Mouse (Mus musculus) midbrain, embryonic 10.5 days (tissue): ENCODE data around the gene Cep95. TPM values are rescaled to one million over a fixed set of nuclear protein-coding genes. Genes with fewer than 3 reads are reported as not detected.

Source experiments
- DNase-seq: peaks from one replicate; pipeline ENCODE4 v3.0.0-alpha.2; 2017; ENCODE audit warnings: low spot score
- H3K27ac ChIP-seq: fragments of 300-500 bp; sonication (generic); replicated peaks from 2 replicates; pipeline ENCODE4 v1.5.1; 2016; ENCODE audit warnings: mild to moderate bottlenecking
- H3K27me3 ChIP-seq: fragments of 300-500 bp; sonication (generic); 2 replicates; pipeline ENCODE4 v1.6.1; 2016; ENCODE audit warnings: low read depth, mild to moderate bottlenecking; ENCODE audit not compliant: poor library complexity, severe bottlenecking
- H3K36me3 ChIP-seq: fragments of 300-500 bp; sonication (generic); 2 replicates; pipeline ENCODE4 v1.6.1; 2016; ENCODE audit warnings: mild to moderate bottlenecking, moderate library complexity
- H3K4me1 ChIP-seq: fragments of 300-500 bp; sonication (generic); 2 replicates; pipeline ENCODE4 v1.6.1; 2016
- H3K4me3 ChIP-seq: fragments of 300-500 bp; sonication (generic); 2 replicates; pipeline ENCODE4 v1.5.1; 2016; ENCODE audit warnings: mild to moderate bottlenecking, moderate library complexity
- H3K9me3 ChIP-seq: fragments of 300-500 bp; sonication (generic); replicated peaks from 2 replicates; pipeline ENCODE4 v1.6.1; 2016; ENCODE audit warnings: mild to moderate bottlenecking
- WGBS: fragments of 180-500 bp; shearing (Covaris S2); methylation state at CpG from one replicate; pipeline ENCODE4 v1.1.7; 2016; 5-methylcytosine and 5-hydroxymethylcytosine counted together
- polyA plus RNA-seq: library from polyadenylated mRNA; unstranded; fragments of >200 nt; fragmentation: Nextera tagmentation; extraction: Ambion mirVana; gene quantifications from 2 replicates; pipeline ENCODE4 v1.2.1, GENCODE M21; 2016

Cep95 gene
- polyA plus RNA-seq, 1 experiment from 2014 or later = 18.0 TPM

- Histone ChIP-seq H3K4me1 (no peaks in the 10 kb centered on the region), H3K9me3 (no peaks in the 10 kb centered on the region), H3K36me3 (no peaks in the 10 kb centered on the region), H3K27me3 (no peaks in the 10 kb centered on the region), H3K27ac (no peak overlapping the region), H3K4me3 (no peak overlapping the region)
- WGBS = 28% methylated on average over 5 of the region's 5 CpGs
- DNase-seq = no peak
Measured at GRCm38 (mm10) chr11:106755583-106755982, 33.5 kb upstream of the Cep95 start.

GRCm38 (mm10) chr11:106759028-106759427 is 30.0 kb upstream of the Cep95 start:
- WGBS = 93% methylated on average over 3 of the region's 3 CpGs
- H3K36me3 ChIP-seq = peaks cover 2% of the 10 kb centered on the region; the same call in 1 of the 2 replicates
- no peaks in the 10 kb centered on the region for H3K9me3 ChIP-seq
- no peak overlapping the region for H3K27ac ChIP-seq
- peaks cover 13% of the 10 kb centered on the region for H3K4me1 ChIP-seq
- no peaks in the 10 kb centered on the region for H3K27me3 ChIP-seq
- H3K4me3 ChIP-seq = no peak overlapping the region
- no peak for DNase-seq

- no peak overlapping the region for H3K4me3 ChIP-seq
- H3K4me1 ChIP-seq = peaks cover 13% of the 10 kb centered on the region
- DNase-seq = no peak
- no peaks in the 10 kb centered on the region for H3K9me3 ChIP-seq
- peaks cover 11% of the 10 kb centered on the region for H3K36me3 ChIP-seq
- WGBS = 93% methylated on average over 5 of the region's 5 CpGs
- H3K27ac ChIP-seq = no peak overlapping the region
- no peaks in the 10 kb centered on the region for H3K27me3 ChIP-seq
Measured at GRCm38 (mm10) chr11:106760511-106760910, 28.5 kb upstream of the Cep95 start.

GRCm38 (mm10) chr11:106762139-106762799 is 26.8 kb upstream of the Cep95 start:
- Histone ChIP-seq H3K4me3 (no peak overlapping the region), H3K9me3 (no peaks in the 10 kb centered on the region), H3K4me1 (peaks cover 13% of the 10 kb centered on the region), H3K27ac (peak overlapping the region; percentile 57; the same call in 1 of the 2 replicates), H3K27me3 (no peaks in the 10 kb centered on the region), H3K36me3 (peaks cover 27% of the 10 kb centered on the region)
- 56% methylated on average over 5 of the region's 5 CpGs for WGBS
- DNase-seq = no peak

- Histone ChIP-seq H3K36me3 (peaks cover 32% of the 10 kb centered on the region), H3K4me1 (peaks cover 13% of the 10 kb centered on the region), H3K27ac (peak overlapping the region; percentile 57; the same call in 1 of the 2 replicates), H3K4me3 (no peak overlapping the region), H3K27me3 (no peaks in the 10 kb centered on the region), H3K9me3 (peaks cover 4% of the 10 kb centered on the region)
- 74% methylated on average over 9 of the region's 9 CpGs for WGBS
- DNase-seq = no peak
Measured at GRCm38 (mm10) chr11:106762800-106763185, 26.3 kb upstream of the Cep95 start.

GRCm38 (mm10) chr11:106766611-106767162 is 22.4 kb upstream of the Cep95 start:
- peaks cover 7% of the 10 kb centered on the region for H3K9me3 ChIP-seq
- WGBS = 91% methylated on average over 4 of the region's 4 CpGs
- peaks cover 13% of the 10 kb centered on the region for H3K4me1 ChIP-seq
- no peak overlapping the region for H3K27ac ChIP-seq
- peaks cover 71% of the 10 kb centered on the region for H3K36me3 ChIP-seq
- H3K27me3 ChIP-seq = no peaks in the 10 kb centered on the region
- no peak overlapping the region for H3K4me3 ChIP-seq
- no peak for DNase-seq

GRCm38 (mm10) chr11:106767516-106767915 is 21.5 kb upstream of the Cep95 start:
- Histone ChIP-seq H3K36me3 (peaks cover 79% of the 10 kb centered on the region), H3K4me1 (peaks cover 6% of the 10 kb centered on the region), H3K27ac (no peak overlapping the region), H3K9me3 (peaks cover 7% of the 10 kb centered on the region), H3K27me3 (no peaks in the 10 kb centered on the region), H3K4me3 (no peak overlapping the region)
- DNase-seq = no peak
- 93% methylated on average over 4 of the region's 4 CpGs for WGBS

GRCm38 (mm10) chr11:106770195-106770974 is 18.7 kb upstream of the Cep95 start:
- H3K27ac ChIP-seq = no peak overlapping the region
- peaks cover 7% of the 10 kb centered on the region for H3K9me3 ChIP-seq
- no peak for DNase-seq
- H3K27me3 ChIP-seq = no peaks in the 10 kb centered on the region
- 94% methylated on average over 9 of the region's 9 CpGs for WGBS
- peaks cover 96% of the 10 kb centered on the region for H3K36me3 ChIP-seq
- no peaks in the 10 kb centered on the region for H3K4me1 ChIP-seq
- H3K4me3 ChIP-seq = no peak overlapping the region

- 95% methylated on average over 9 of the region's 9 CpGs for WGBS
- no peak for DNase-seq
- Histone ChIP-seq H3K27ac (no peak overlapping the region), H3K4me1 (peaks cover 5% of the 10 kb centered on the region; the same call in 1 of the 2 replicates), H3K9me3 (no peaks in the 10 kb centered on the region), H3K36me3 (peaks cover 88% of the 10 kb centered on the region), H3K27me3 (no peaks in the 10 kb centered on the region), H3K4me3 (no peak overlapping the region)
Measured at GRCm38 (mm10) chr11:106773061-106773460, 16.0 kb upstream of the Cep95 start.

GRCm38 (mm10) chr11:106776960-106777359 is 12.1 kb upstream of the Cep95 start:
- no peak overlapping the region for H3K4me3 ChIP-seq
- peaks cover 15% of the 10 kb centered on the region; the same call in 1 of the 2 replicates for H3K4me1 ChIP-seq
- WGBS = 94% methylated on average over 4 of the region's 4 CpGs
- H3K36me3 ChIP-seq = peaks cover 72% of the 10 kb centered on the region
- no peaks in the 10 kb centered on the region for H3K9me3 ChIP-seq
- DNase-seq = no peak
- no peaks in the 10 kb centered on the region for H3K27me3 ChIP-seq
- no peak overlapping the region for H3K27ac ChIP-seq

GRCm38 (mm10) chr11:106777395-106777794 is 11.7 kb upstream of the Cep95 start:
- no peaks in the 10 kb centered on the region for H3K27me3 ChIP-seq
- H3K27ac ChIP-seq = no peak overlapping the region
- H3K9me3 ChIP-seq = no peaks in the 10 kb centered on the region
- peaks cover 72% of the 10 kb centered on the region for H3K36me3 ChIP-seq
- no peak for DNase-seq
- no peak overlapping the region for H3K4me3 ChIP-seq
- peaks cover 15% of the 10 kb centered on the region; the same call in 1 of the 2 replicates for H3K4me1 ChIP-seq
- 94% methylated on average over 3 of the region's 3 CpGs for WGBS

- H3K27me3 ChIP-seq = no peaks in the 10 kb centered on the region
- no peak for DNase-seq
- peak overlapping the region; percentile 95; the same call in 1 of the 2 replicates for H3K4me3 ChIP-seq
- peaks cover 15% of the 10 kb centered on the region; the same call in 1 of the 2 replicates for H3K4me1 ChIP-seq
- peaks cover 72% of the 10 kb centered on the region for H3K36me3 ChIP-seq
- WGBS = 92% methylated on average over 7 of the region's 7 CpGs
- no peak overlapping the region for H3K27ac ChIP-seq
- no peaks in the 10 kb centered on the region for H3K9me3 ChIP-seq
Measured at GRCm38 (mm10) chr11:106778132-106778531, 10.9 kb upstream of the Cep95 start.
